Mouse (Mus musculus) mesoderm, embryonic 11.5 days (tissue): Measurements from ENCODE around the gene 4933406M09Rik.

ENCODE experiments used
- DNase-seq: peaks from one replicate; pipeline ENCODE4 v3.0.0-alpha.2; 2012; ENCODE audit warnings: low read depth, low spot score

4933406M09Rik gene

DNA sequence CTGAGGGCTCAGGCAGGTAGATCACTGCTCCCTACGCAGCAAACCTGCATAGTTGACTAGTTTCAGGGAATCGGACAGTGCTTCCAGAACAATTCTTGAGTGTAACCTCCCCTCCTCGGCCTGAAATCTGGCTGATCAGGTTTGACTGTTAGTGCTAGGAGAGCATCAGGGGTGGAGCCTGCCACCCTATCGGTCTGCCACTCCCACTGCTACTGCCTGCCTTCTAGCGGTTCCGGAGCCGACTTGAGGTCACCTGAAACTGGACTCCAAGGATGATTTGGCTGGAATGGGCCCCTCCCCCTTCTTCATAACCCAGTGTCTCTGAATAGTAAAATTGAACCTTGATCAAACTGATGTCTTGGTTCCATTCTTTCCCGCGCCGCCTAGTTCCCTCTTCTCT lies 47.3 kb downstream of the 4933406M09Rik start:
- no peak for DNase-seq

GRCm38 (mm10) chr1:134433473-134433872 lies 47.7 kb downstream of the 4933406M09Rik start:
- no peak for DNase-seq

- peak; percentile 35 for DNase-seq
Observed at GRCm38 (mm10) chr1:134435414-134435813, 49.7 kb downstream of the 4933406M09Rik start.

- DNase-seq = no peak
Observed at GRCm38 (mm10) chr1:134440437-134440836, 54.7 kb downstream of the 4933406M09Rik start.
